20 mouse cellular contexts compared by ENCODE assay signal in genomic region chr1:119541570-119541969, GRCm38 (mm10). TPM values are rescaled to one million over a fixed set of nuclear protein-coding genes. Genes with fewer than 3 reads are reported as not detected.
DNase-seq lines count a peak whose midpoint lies in the region; ATAC-seq and TF ChIP-seq lines count a peak whose summit lies in the region.
"Had no signal": no experiment of that assay in that cellular context is flagged by ENCODE, and none has a peak within 500 bp of the region (broad histone marks: within the 10 kb centered on the region; RNA-seq: fewer than 3 reads in every experiment).

No protein-coding gene starts in this region.

- ATAC-seq in kidney, postnatal 0 days (replicated peaks; ENCODE audit: low FRiP score, low read depth) = peak; percentile 23; the same call in 1 of the 2 replicates
- ATAC-seq in embryonic facial prominence, embryonic 11.5 days (replicated peaks; ENCODE audit: insufficient number of reproducible peaks, low FRiP score, low TSS enrichment, low read depth) = peak; percentile 14; the same call in 1 of the 2 replicates
- ATAC-seq in limb, embryonic 14.5 days (ENCODE audit: low FRiP score, low read depth) = peak; percentile 67
- no peak for ATAC-seq in megakaryocyte-erythroid progenitor cell, adult 5-6 weeks (replicated peaks; ENCODE audit: low FRiP score, low TSS enrichment, poor library complexity, severe bottlenecking)
- ATAC-seq: CD4-positive, CD25-positive, alpha-beta regulatory T cell, adult 4 months; forebrain, postnatal 0 days had no signal

- no peaks in the 10 kb centered on the region for H3K79me3 ChIP-seq in C2C12 (ENCODE audit: low read depth)

- H3K9me3 ChIP-seq in kidney, postnatal 0 days (replicated peaks; ENCODE audit: low read length) = no peaks in the 10 kb centered on the region
- no peaks in the 10 kb centered on the region for H3K9me3 ChIP-seq in embryonic facial prominence, embryonic 11.5 days (replicated peaks; ENCODE audit: control insufficient read depth, low read length)
- H3K9me3 ChIP-seq in limb, embryonic 14.5 days (ENCODE audit: control insufficient read depth, low read length) = no peaks in the 10 kb centered on the region
- H3K9me3 ChIP-seq: heart, embryonic 15.5 days; midbrain, embryonic 12.5 days had no signal

- no peaks in the 10 kb centered on the region for H3K36me3 ChIP-seq in kidney, postnatal 0 days (ENCODE audit: insufficient read depth, low read length)
- H3K36me3 ChIP-seq in C2C12 (ENCODE audit: control insufficient read depth, insufficient read depth) = no peaks in the 10 kb centered on the region
- H3K36me3 ChIP-seq in embryonic facial prominence, embryonic 11.5 days (replicated peaks; ENCODE audit: control insufficient read depth, insufficient read depth, low read depth, low read length) = no peaks in the 10 kb centered on the region
- no peaks in the 10 kb centered on the region for H3K36me3 ChIP-seq in limb, embryonic 14.5 days (ENCODE audit: control insufficient read depth, insufficient read depth, low read length)
- H3K36me3 ChIP-seq: heart, embryonic 15.5 days had no signal

- 51% methylated on average over 3 of the region's 3 CpGs for WGBS in kidney, postnatal 0 days
- WGBS in embryonic facial prominence, embryonic 11.5 days = 68% methylated on average over 3 of the region's 3 CpGs
- 64% methylated on average over 3 of the region's 3 CpGs for WGBS in limb, embryonic 14.5 days

- no peak overlapping the region for H3K4me3 ChIP-seq in kidney, postnatal 0 days (replicated peaks; ENCODE audit: low read depth, low read length)
- no peak overlapping the region for H3K4me3 ChIP-seq in C2C12 (ENCODE audit: insufficient read depth, poor library complexity, severe bottlenecking)
- H3K4me3 ChIP-seq in embryonic facial prominence, embryonic 11.5 days (ENCODE audit: low read depth, low read length) = no peak overlapping the region
- no peak overlapping the region for H3K4me3 ChIP-seq in limb, embryonic 14.5 days (replicated peaks; ENCODE audit: low read length)
- H3K4me3 ChIP-seq: heart, embryonic 15.5 days; layer of hippocampus, adult 2 months; left cerebral cortex, adult 2 months; midbrain, embryonic 12.5 days had no signal

- H3K4me1 ChIP-seq in kidney, postnatal 0 days (replicated peaks; ENCODE audit: insufficient read depth, low read length) = no peaks in the 10 kb centered on the region
- H3K4me1 ChIP-seq in embryonic facial prominence, embryonic 11.5 days (ENCODE audit: control insufficient read depth, insufficient read depth, low read length) = no peaks in the 10 kb centered on the region
- H3K4me1 ChIP-seq in limb, embryonic 14.5 days (ENCODE audit: control insufficient read depth, insufficient read depth, low read length) = no peaks in the 10 kb centered on the region
- H3K4me1 ChIP-seq: midbrain, embryonic 12.5 days had no signal

- DNase-seq in kidney, postnatal 0 days (ENCODE audit: low spot score) = no peak
- no peak for DNase-seq in kidney, adult 11 months
- DNase-seq in embryonic facial prominence, embryonic 11.5 days (ENCODE audit: low spot score) = no peak
- DNase-seq in limb, embryonic 14.5 days (ENCODE audit: low spot score) = no peak
- DNase-seq in gastrocnemius, postnatal 25 days = no peak
- DNase-seq: adrenal gland, adult 8-10 months; cerebellum, adult 18-20 months; forebrain, postnatal 0 days; gastrocnemius, postnatal 10 days; retina, postnatal 1 day; spleen, adult 18-20 months; thymus, postnatal 14 days had no signal

- no peak for TF ChIP-seq POLR2A in limb, embryonic 14.5 days (IDR thresholded peaks at IDR 0.05; ENCODE audit: borderline replicate concordance, extremely low read depth, insufficient read depth, insufficient read length)

- no peak overlapping the region for H3K27ac ChIP-seq in kidney, postnatal 0 days
- no peak overlapping the region for H3K27ac ChIP-seq in embryonic facial prominence, embryonic 11.5 days (replicated peaks; ENCODE audit: low read depth, low read length)
- H3K27ac ChIP-seq in limb, embryonic 14.5 days (replicated peaks; ENCODE audit: low read depth, low read length) = no peak overlapping the region
- H3K27ac ChIP-seq: hindbrain, embryonic 14.5 days; layer of hippocampus, adult 2 months; left cerebral cortex, adult 2 months; midbrain, embryonic 12.5 days had no signal

- no peaks in the 10 kb centered on the region for H3K79me2 ChIP-seq in C2C12 (ENCODE audit: control insufficient read depth, insufficient read depth)

- H3K9ac ChIP-seq in kidney, postnatal 0 days (ENCODE audit: low read depth, low read length) = no peak overlapping the region
- no peak overlapping the region for H3K9ac ChIP-seq in embryonic facial prominence, embryonic 11.5 days (replicated peaks; ENCODE audit: low read length)
- no peak overlapping the region for H3K9ac ChIP-seq in limb, embryonic 14.5 days (ENCODE audit: low read depth, low read length, severe bottlenecking)
- H3K9ac ChIP-seq: forebrain, postnatal 0 days; heart, embryonic 15.5 days; hindbrain, embryonic 14.5 days; midbrain, embryonic 12.5 days had no signal

- H3ac ChIP-seq in C2C12 (ENCODE audit: control insufficient read depth, insufficient read length, low read depth) = no peak overlapping the region

- H3K27me3 ChIP-seq in kidney, postnatal 0 days (ENCODE audit: insufficient read depth, low read length) = no peaks in the 10 kb centered on the region
- no peaks in the 10 kb centered on the region for H3K27me3 ChIP-seq in C2C12 (ENCODE audit: control insufficient read depth, insufficient read depth, insufficient read length)
- H3K27me3 ChIP-seq in embryonic facial prominence, embryonic 11.5 days (ENCODE audit: control insufficient read depth, insufficient read depth, low read length) = no peaks in the 10 kb centered on the region
- no peaks in the 10 kb centered on the region for H3K27me3 ChIP-seq in limb, embryonic 14.5 days (ENCODE audit: control insufficient read depth, insufficient read depth, low read length)
- H3K27me3 ChIP-seq: heart, embryonic 15.5 days; midbrain, embryonic 12.5 days had no signal

- TF ChIP-seq CTCF in kidney, postnatal 0 days (IDR thresholded peaks at IDR 0.05; ENCODE audit: low read depth) = no peak
- no peak for TF ChIP-seq CTCF in C2C12 (IDR thresholded peaks at IDR 0.05; ENCODE audit: control insufficient read depth, insufficient read depth, insufficient read length)

- H3K4me2 ChIP-seq in kidney, postnatal 0 days (ENCODE audit: low read length) = no peak overlapping the region
- H3K4me2 ChIP-seq in embryonic facial prominence, embryonic 11.5 days (ENCODE audit: low read depth, low read length) = no peak overlapping the region
- H3K4me2 ChIP-seq in limb, embryonic 14.5 days (replicated peaks; ENCODE audit: low read depth, low read length, severe bottlenecking) = no peak overlapping the region
- H3K4me2 ChIP-seq: heart, embryonic 15.5 days; hindbrain, embryonic 14.5 days; midbrain, embryonic 12.5 days had no signal

TF ChIP-seq in C2C12, 6 proteins besides CTCF, POLR2A, EP300 and RAD21:
- TF ChIP-seq MYOD1 (IDR thresholded peaks at IDR 0.05; ENCODE audit: control insufficient read depth, insufficient read length, low read depth) = no peak
- TF ChIP-seq MAX (IDR thresholded peaks at IDR 0.05) = no peak
- TF ChIP-seq CEBPB (IDR thresholded peaks at IDR 0.05; ENCODE audit: low read depth) = peak; percentile 10
TF ChIP-seq in C2C12: peak in this region for 1.

RNA-seq across cellular contexts. Expression of gene Tmem185b, which starts 15.6 kb away (rescaled TPM):
- 30.6 and 34.6 TPM in 2 replicates for polyA plus RNA-seq in kidney, postnatal 0 days (2015; fragmentation: Nextera tagmentation; extraction: Ambion mirVana)
- 12.9 TPM for polyA plus RNA-seq in C2C12 (2012; fragmentation: generic; extraction: Trizol)
- 25.6 and 25.7 TPM in 2 replicates for polyA plus RNA-seq in embryonic facial prominence, embryonic 11.5 days (2014; fragmentation: Nextera tagmentation; extraction: Ambion mirVana)
- polyA plus RNA-seq in limb, embryonic 14.5 days (2012; rRNA removed) = 23.0 and 33.2 TPM in 2 replicates
- 24.3 and 31.9 TPM in 2 replicates for polyA plus RNA-seq in limb, embryonic 14.5 days (2014; fragmentation: Nextera tagmentation; extraction: Ambion mirVana)
- total RNA-seq in megakaryocyte-erythroid progenitor cell, adult 5-6 weeks (2014; fragmentation: Nextera tagmentation) = 5.7 and 7.7 TPM in 2 replicates
- total RNA-seq in megakaryocyte-erythroid progenitor cell, adult 5-6 weeks (2017) = 4.8 and 5.4 TPM in 2 replicates
- total RNA-seq in gastrocnemius, postnatal 25 days (2021) = 1 to 10 TPM; 3.7 to 4.3 TPM

RNA-seq across cellular contexts. Expression of gene Ralb, which starts 37.0 kb away (rescaled TPM):
- 129 and 141 TPM in 2 replicates for polyA plus RNA-seq in kidney, postnatal 0 days (2015; fragmentation: Nextera tagmentation; extraction: Ambion mirVana)
- 44.4 TPM for polyA plus RNA-seq in C2C12 (2012; fragmentation: generic; extraction: Trizol)
- polyA plus RNA-seq in embryonic facial prominence, embryonic 11.5 days (2014; fragmentation: Nextera tagmentation; extraction: Ambion mirVana) = 102 TPM in 2 replicates
- polyA plus RNA-seq in limb, embryonic 14.5 days (2012; rRNA removed) = 45.3 and 49.4 TPM in 2 replicates
- polyA plus RNA-seq in limb, embryonic 14.5 days (2014; fragmentation: Nextera tagmentation; extraction: Ambion mirVana) = 110 TPM in 2 replicates
- total RNA-seq in megakaryocyte-erythroid progenitor cell, adult 5-6 weeks (2014; fragmentation: Nextera tagmentation) = 2.3 and 4.6 TPM in 2 replicates
- 3.9 and 5.2 TPM in 2 replicates for total RNA-seq in megakaryocyte-erythroid progenitor cell, adult 5-6 weeks (2017)
- 10 to 100 TPM in 1 of 2 experiments, 1 to 10 TPM in 1; 7.7 to 10.4 TPM for total RNA-seq in gastrocnemius, postnatal 25 days (2021)
